Mouse (Mus musculus): ENCODE results near the gene Wwox.

Gene Wwox

GRCm38 (mm10) chr8:114876696-114877206 lies 437.3 kb downstream of the Wwox start:
- no peak for DNase-seq

GRCm38 (mm10) chr8:114877234-114877633 lies 437.8 kb downstream of the Wwox start:
- DNase-seq: no peak

GRCm38 (mm10) chr8:114878449-114879276 lies 439.2 kb downstream of the Wwox start:
- no peak for DNase-seq

GRCm38 (mm10) chr8:114879277-114879568 lies 439.8 kb downstream of the Wwox start:
- DNase-seq: no peak

GRCm38 (mm10) chr8:114879678-114880077 lies 440.2 kb downstream of the Wwox start:
- no peak for DNase-seq

- no peak for DNase-seq
Observed at GRCm38 (mm10) chr8:114880475-114881135, 441.1 kb downstream of the Wwox start.

- DNase-seq: peak; percentile 74
Observed at GRCm38 (mm10) chr8:114881891-114882401, 442.5 kb downstream of the Wwox start.

GRCm38 (mm10) chr8:114882504-114882903 lies 443.0 kb downstream of the Wwox start:
- DNase-seq: no peak

GRCm38 (mm10) chr8:114882936-114883606 lies 443.6 kb downstream of the Wwox start:
- no peak for DNase-seq

GRCm38 (mm10) chr8:114883967-114884366 lies 444.5 kb downstream of the Wwox start:
- no peak for DNase-seq

GRCm38 (mm10) chr8:114885026-114885592 lies 445.7 kb downstream of the Wwox start:
- no peak for DNase-seq

- no peak for DNase-seq
Observed at GRCm38 (mm10) chr8:114888388-114888787, 448.9 kb downstream of the Wwox start.

- DNase-seq: peak; percentile 57
Observed at GRCm38 (mm10) chr8:114889578-114890374, 450.3 kb downstream of the Wwox start.

- DNase-seq: peak; percentile 45
Observed at GRCm38 (mm10) chr8:114890478-114890877, 451.0 kb downstream of the Wwox start.

- no peak for DNase-seq
Observed at GRCm38 (mm10) chr8:114891252-114891651, 451.8 kb downstream of the Wwox start.

- DNase-seq: no peak
Observed at GRCm38 (mm10) chr8:114897432-114897831, 458.0 kb downstream of the Wwox start.

- DNase-seq: no peak
Observed at GRCm38 (mm10) chr8:114899157-114899556, 459.7 kb downstream of the Wwox start.

- no peak for DNase-seq
Observed at GRCm38 (mm10) chr8:114902584-114902983, 463.1 kb downstream of the Wwox start.

GRCm38 (mm10) chr8:114908086-114908485 lies 468.6 kb downstream of the Wwox start:
- DNase-seq: no peak

- DNase-seq: no peak
Observed at GRCm38 (mm10) chr8:114908589-114908988, 469.1 kb downstream of the Wwox start.

GRCm38 (mm10) chr8:114909146-114909545 lies 469.7 kb downstream of the Wwox start:
- DNase-seq: no peak

- DNase-seq: no peak
Observed at GRCm38 (mm10) chr8:114911031-114911580, 471.7 kb downstream of the Wwox start.

Measured in cerebellum, adult 9-10 months (tissue).